Mouse (Mus musculus) left cerebral cortex, postnatal 14 days (tissue): Measurements from ENCODE around the gene Ccdc8. TPM values are rescaled to one million over a fixed set of nuclear protein-coding genes. Genes with fewer than 3 reads are reported as not detected.

ENCODE experiments used
- DNase-seq, 2 experiments: peaks; one replicate each; pipeline ENCODE4 v3.0.0; 2021 to 2022; ENCODE audit warnings: low spot score in 2 of 2, mixed read lengths in 1 of 2
- intact Hi-C: fragments of 180-260 bp; cut with DNase I; formaldehyde crosslinking; loops from one replicate; pipeline ENCODE4 v1.15.1; 2025
- total RNA-seq, 2 experiments: library from RNA; stranded (reverse); gene quantifications; 2 replicates each; pipeline ENCODE4 v1.2.3; 2021

Ccdc8 gene
- total RNA-seq, 2 experiments from 2014 or later, result 3.0 TPM

DNA sequence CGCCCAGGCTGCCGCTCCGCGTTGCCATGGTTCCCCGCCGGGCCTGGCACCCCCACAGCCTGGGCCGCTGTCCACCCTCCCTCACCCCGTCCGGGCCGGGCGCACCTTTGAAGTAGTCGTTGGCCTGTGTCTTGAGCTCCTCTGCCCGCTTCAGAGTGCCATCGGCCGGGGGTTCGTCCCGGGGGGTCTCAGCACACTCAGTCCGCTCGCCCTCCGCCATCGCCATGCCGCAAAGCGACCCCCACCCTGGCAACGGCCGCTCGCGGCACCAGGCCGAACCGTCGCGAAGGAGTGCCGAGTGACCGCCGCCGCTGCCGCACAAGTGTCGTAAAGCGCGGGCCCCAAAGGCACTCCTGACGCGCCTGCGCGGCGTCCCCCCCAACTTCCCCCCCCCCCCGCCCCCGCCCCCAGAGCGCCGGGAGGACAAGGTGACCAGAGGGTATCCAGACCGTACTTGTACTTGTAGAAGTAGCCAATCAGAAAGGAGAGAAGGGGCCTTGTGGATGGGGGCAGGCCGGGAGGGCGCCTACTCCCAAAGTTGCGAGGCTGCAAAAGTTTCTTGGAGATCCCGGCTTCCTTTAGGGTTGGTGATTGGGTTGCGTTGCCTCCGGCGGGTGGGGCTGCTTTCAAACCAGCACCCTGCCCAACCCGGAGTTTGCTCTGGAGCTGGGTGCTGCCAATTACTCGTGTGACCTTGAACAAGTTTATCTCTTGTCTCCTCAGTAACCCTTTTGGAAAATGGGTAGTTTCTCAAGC is 35.3 kb downstream of the Ccdc8 start, which contains the start of gene Ppp5c:
Ppp5c (minus strand) TSS at position 337 of the 756 bp plus-strand sequence.
- intact Hi-C loops, result loop anchor here (5.0 kb wide), 1 partner anchor 35 kb away; the partner anchor contains the start of gene Hif3a
- DNase-seq, result peak; percentile 90 to 93

DNA sequence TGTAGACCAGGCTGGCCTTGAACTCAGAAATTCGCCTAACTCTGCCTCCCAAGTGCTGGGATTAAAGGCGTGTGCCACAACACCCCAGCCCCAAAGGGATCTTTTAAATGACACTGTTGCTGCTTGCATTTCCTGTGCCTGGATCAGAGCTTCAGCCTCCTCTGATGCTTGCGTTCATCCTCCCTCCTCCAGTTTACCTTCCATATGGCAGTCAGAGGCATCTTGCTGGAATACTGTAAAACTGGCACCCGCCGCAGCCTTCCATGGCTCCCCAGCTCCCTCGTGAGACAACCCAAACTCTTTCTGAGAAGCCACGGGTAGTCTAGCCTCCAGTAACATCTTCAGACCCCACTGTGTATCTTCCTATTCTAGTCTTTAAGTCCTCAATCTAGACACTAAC is 36.4 kb downstream of the Ccdc8 start:
- peak in 1 of 2 experiments; percentile 44 for DNase-seq
- intact Hi-C loops, result loop anchor here (5.0 kb wide), 1 partner anchor 33 kb away; the partner anchor contains the start of gene Hif3a

DNA sequence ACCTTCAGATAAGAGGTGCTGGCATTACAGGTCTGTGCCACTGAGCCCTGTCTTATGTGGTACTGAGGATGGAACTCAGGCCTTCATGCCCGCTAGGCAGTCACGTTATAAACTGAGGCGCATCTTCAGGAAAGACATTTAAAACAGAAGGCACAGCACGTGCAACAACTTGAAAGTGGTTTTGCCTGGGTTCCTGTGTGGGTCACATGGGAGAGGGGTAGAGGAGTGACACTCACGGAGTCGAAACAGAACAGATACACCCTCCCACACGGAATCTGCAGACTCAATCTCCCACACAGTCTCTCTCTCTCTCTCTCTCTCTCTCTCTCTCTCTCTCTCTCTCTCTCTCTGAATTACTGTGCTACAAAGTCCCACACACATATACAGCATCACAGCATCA is 37.7 kb downstream of the Ccdc8 start:
- intact Hi-C loops, result no loop called here

DNA sequence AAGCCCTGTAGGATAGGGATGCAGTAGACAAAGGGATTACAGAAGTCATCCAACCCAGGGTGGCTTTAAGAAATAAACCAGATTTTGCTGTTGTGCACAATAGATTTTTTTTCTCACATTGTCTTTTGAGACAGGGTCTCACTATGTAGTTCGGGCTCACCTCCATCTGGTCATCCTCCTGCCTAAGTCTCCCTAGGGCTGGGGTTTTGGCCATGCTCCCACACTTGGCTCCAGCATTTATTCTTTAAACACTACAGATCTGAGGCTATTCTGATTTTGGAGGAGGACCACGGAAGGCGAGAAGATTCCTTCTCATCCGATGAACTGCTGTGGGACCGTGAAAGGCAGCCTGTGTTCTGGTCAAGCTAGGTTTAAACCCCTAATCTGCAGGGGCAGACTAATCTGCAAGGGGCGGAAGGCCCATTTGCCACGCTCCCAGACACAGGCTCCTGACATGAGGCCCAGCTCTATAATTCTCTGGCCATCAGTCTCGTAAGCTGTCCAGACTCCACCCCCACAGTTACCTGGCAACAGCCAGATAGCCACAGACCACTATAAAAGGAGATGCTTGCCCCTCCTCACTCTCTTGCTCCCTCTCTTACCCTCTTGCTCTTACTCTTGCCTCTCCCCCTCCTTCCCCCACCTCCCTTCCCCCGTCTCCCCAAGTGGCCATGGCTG is 45.6 kb downstream of the Ccdc8 start:
- no peak for DNase-seq
- intact Hi-C loops, result no loop called here

More for the DNA sequence above, 37.7 kb downstream of the Ccdc8 start:
- DNase-seq, result peak in 1 of 2 experiments; percentile 57

DNA sequence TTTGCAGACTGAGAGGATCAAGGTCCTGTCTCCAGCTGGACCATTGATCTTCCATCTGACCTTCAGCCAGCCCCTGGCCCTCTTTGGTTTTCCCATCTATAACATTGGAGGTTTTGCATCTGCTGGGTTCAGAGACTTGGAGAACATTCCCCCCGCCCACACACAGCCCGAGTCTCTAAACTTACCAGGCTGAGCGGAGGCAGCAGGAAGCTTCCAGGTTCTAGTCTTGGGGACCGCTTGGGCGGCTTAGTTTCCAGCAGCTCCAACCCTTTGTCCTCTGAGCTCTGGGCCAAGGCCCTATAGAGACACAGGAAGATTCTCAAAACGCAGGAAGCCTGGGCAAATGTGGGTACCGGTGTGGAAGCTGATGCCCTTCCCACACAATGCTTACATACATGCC is 46.9 kb downstream of the Ccdc8 start:
- intact Hi-C loops, result no loop called here
- DNase-seq, result no peak

DNA sequence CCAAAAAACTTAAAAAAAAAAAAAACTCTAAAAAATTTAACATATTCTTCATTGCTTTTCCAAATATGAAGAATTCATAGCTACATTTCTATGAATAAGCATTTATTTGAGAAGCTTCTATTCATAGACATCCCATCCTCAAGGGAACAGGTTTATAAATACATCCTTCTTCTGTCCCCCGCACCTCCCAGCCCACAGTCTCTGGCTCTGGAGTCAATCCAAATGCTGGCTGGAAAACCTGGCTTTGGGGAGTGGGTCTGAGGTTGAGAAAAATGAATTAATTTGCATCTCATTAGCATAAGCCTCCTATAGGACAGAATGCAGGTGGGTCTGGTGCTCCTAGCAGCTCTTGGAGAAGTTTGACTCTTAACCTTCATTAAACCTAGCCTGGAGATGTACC is 53.2 kb downstream of the Ccdc8 start:
- intact Hi-C loops, result no loop called here
- peak in 1 of 2 experiments; percentile 65 for DNase-seq

Other genes starting within 250 kb of the Ccdc8 start
- 1 to 10 TPM; 3.8 to 5.7 TPM for gene Slc1a5, start 211.4 kb upstream of the Ccdc8 start, total RNA-seq
- 100 to 1,000 TPM; 333 to 347 TPM for gene Strn4, start 176.8 kb upstream of the Ccdc8 start, total RNA-seq
- gene Fkrp, start 176.0 kb upstream of the Ccdc8 start, total RNA-seq, result 10 to 100 TPM; 50.3 to 57.2 TPM
- gene Prkd2, start 149.8 kb upstream of the Ccdc8 start, total RNA-seq, result 1 to 10 TPM; 9.0 to 9.3 TPM
- 100 to 1,000 TPM; 130 to 141 TPM for gene Dact3, start 117.4 kb upstream of the Ccdc8 start, total RNA-seq
- gene Gng8, start 100.9 kb upstream of the Ccdc8 start, total RNA-seq, result 1 to 10 TPM; 1.2 to 1.5 TPM
- under 1 TPM in 1 of 2 experiments, not detected in 1; 0.11 TPM for gene Ptgir, start 86.2 kb upstream of the Ccdc8 start, total RNA-seq
- 1,000 to 10,000 TPM; 2,088 to 2,136 TPM for gene Calm3, start 68.6 kb upstream of the Ccdc8 start, total RNA-seq
- gene Pnmal2, start 48.0 kb upstream of the Ccdc8 start, total RNA-seq, result 100 to 1,000 TPM; 215 to 249 TPM
- 10 to 100 TPM; 85.4 to 91.6 TPM for gene Pnmal1, start 33.0 kb upstream of the Ccdc8 start, total RNA-seq
- 10 to 100 TPM; 59.2 to 61.7 TPM for gene Gm42372, start 9.6 kb upstream of the Ccdc8 start, total RNA-seq
- gene Ppp5c, start 35.2 kb downstream of the Ccdc8 start, total RNA-seq, result 100 to 1,000 TPM; 182 to 185 TPM
- 10 to 100 TPM in 1 of 2 experiments, 1 to 10 TPM in 1; 8.3 to 16.0 TPM for gene Hif3a, start 69.7 kb downstream of the Ccdc8 start, total RNA-seq
- gene Psg16, start 81.3 kb downstream of the Ccdc8 start, total RNA-seq, result 1 to 10 TPM; 3.8 to 4.2 TPM
- gene Ceacam3, start 157.6 kb downstream of the Ccdc8 start, total RNA-seq, result not detected
- gene Psg29, start 210.8 kb downstream of the Ccdc8 start, total RNA-seq, result not detected